Mouse (Mus musculus): Measurements from ENCODE around the gene Wdr35. TPM values are rescaled to one million over a fixed set of nuclear protein-coding genes. Genes with fewer than 3 reads are reported as not detected.
A peak's percentile ranks its signal among the peaks of the same experiment; 100 is the strongest.

The Wdr35 gene
- polyA plus RNA-seq, 1 experiment from 2014 or later, result 12.5 TPM

DNA sequence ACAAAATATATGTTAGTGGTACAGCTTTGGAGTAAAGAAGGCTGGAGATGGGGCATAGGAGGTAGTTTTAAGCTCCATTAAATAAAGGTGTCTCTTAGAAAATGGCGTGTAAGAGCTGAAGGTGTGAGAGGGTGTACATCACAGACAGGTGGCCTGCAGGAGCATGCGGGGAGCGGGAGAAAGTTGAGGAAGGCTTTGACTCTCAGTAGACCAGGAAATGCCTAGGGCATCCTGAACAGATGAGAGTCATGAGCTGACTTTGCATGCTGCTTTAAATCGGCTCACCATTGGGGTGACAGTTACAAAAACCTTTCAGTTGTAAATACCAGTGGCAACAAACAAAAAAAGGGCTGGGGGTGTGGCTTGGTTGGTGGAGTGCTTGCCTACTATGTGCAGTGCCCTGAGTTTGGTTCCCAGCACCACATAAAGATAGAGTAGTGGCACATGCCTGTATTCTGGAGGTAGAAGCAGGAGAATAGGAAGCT, 32.5 kb upstream of the Wdr35 start:
- H3K27me3 ChIP-seq (ENCODE audit: control insufficient read depth, insufficient read depth, low read length), result no peaks in the 10 kb centered on the region
- no peak overlapping the region for H3K9ac ChIP-seq (ENCODE audit: low read depth, low read length)
- peaks cover 16% of the 10 kb centered on the region for H3K36me3 ChIP-seq (ENCODE audit: control insufficient read depth, insufficient read depth, low read length)
- WGBS (ENCODE audit: insufficient replicate concordance), result 69% methylated on average over 4 of the region's 4 CpGs
- H3K4me3 ChIP-seq (ENCODE audit: low read depth, low read length), result no peak overlapping the region
- no peak overlapping the region for H3K4me2 ChIP-seq
- H3K9me3 ChIP-seq (replicated peaks; ENCODE audit: control insufficient read depth, low read length), result no peaks in the 10 kb centered on the region
- no peaks in the 10 kb centered on the region for H3K4me1 ChIP-seq (ENCODE audit: control insufficient read depth, insufficient read depth, low read length)
- no peak overlapping the region for H3K27ac ChIP-seq (ENCODE audit: low read depth, low read length)
- no peak for ATAC-seq (replicated peaks; ENCODE audit: insufficient number of reproducible peaks, low FRiP score, low TSS enrichment)

DNA sequence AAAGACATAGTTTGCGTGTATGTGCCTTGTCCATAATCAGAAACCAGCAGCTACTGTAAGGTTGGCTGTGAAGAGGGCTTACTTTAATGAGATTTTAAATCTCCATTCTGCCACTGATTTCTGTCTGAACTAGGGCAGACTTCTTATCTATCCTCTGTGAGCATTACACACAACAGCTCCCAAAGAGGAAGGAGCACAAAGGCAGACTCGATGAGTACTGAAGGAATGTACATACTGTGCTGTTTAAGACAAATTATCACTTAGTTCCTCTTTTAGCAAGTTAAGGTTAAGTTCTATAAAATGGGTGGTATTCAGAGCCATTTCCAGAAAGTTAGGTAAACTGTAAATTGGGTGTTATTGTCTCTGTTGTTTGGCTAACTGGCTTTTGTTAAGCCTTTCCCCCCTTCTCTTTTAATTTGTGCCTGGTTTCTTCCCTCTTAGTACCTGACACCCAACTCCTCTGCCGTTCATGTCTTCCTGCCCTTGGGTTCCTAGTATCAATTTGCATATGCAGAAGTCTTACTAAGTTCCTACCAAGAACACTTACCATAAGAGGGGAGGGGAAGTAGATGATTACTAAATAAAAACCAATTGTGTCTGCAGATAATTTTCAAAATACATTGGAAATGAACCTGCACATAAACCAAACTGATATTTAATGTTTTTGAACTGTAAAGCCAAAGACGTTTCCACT, 31.8 kb upstream of the Wdr35 start:
- Histone ChIP-seq H3K27me3 (ENCODE audit: control insufficient read depth, insufficient read depth, low read length) (no peaks in the 10 kb centered on the region), H3K4me3 (ENCODE audit: low read depth, low read length) (no peak overlapping the region), H3K4me2 (no peak overlapping the region), H3K9ac (ENCODE audit: low read depth, low read length) (no peak overlapping the region), H3K36me3 (ENCODE audit: control insufficient read depth, insufficient read depth, low read length) (peaks cover 13% of the 10 kb centered on the region), H3K27ac (ENCODE audit: low read depth, low read length) (no peak overlapping the region), H3K9me3 (replicated peaks; ENCODE audit: control insufficient read depth, low read length) (no peaks in the 10 kb centered on the region), H3K4me1 (ENCODE audit: control insufficient read depth, insufficient read depth, low read length) (no peaks in the 10 kb centered on the region)
- 47% methylated on average over 4 of the region's 4 CpGs for WGBS (ENCODE audit: insufficient replicate concordance)
- ATAC-seq (replicated peaks; ENCODE audit: insufficient number of reproducible peaks, low FRiP score, low TSS enrichment), result no peak

- ATAC-seq (replicated peaks; ENCODE audit: insufficient number of reproducible peaks, low FRiP score, low TSS enrichment), result no peak
- no peak overlapping the region for H3K9ac ChIP-seq (ENCODE audit: low read depth, low read length)
- H3K9me3 ChIP-seq (replicated peaks; ENCODE audit: control insufficient read depth, low read length), result no peaks in the 10 kb centered on the region
- peaks cover 9% of the 10 kb centered on the region; the same call in 1 of the 2 replicates for H3K27me3 ChIP-seq (ENCODE audit: control insufficient read depth, insufficient read depth, low read length)
- no peaks in the 10 kb centered on the region for H3K36me3 ChIP-seq (ENCODE audit: control insufficient read depth, insufficient read depth, low read length)
- peaks cover 6% of the 10 kb centered on the region; the same call in 1 of the 2 replicates for H3K4me1 ChIP-seq (ENCODE audit: control insufficient read depth, insufficient read depth, low read length)
- H3K27ac ChIP-seq (ENCODE audit: low read depth, low read length), result no peak overlapping the region
- H3K4me3 ChIP-seq (ENCODE audit: low read depth, low read length), result peak overlapping the region; percentile 53
- peak overlapping the region; percentile 99 for H3K4me2 ChIP-seq
- WGBS (ENCODE audit: insufficient replicate concordance), result 57% methylated on average over 9 of the region's 9 CpGs
Measured at GRCm38 (mm10) chr12:8947163-8947562, 26.5 kb upstream of the Wdr35 start.

DNA sequence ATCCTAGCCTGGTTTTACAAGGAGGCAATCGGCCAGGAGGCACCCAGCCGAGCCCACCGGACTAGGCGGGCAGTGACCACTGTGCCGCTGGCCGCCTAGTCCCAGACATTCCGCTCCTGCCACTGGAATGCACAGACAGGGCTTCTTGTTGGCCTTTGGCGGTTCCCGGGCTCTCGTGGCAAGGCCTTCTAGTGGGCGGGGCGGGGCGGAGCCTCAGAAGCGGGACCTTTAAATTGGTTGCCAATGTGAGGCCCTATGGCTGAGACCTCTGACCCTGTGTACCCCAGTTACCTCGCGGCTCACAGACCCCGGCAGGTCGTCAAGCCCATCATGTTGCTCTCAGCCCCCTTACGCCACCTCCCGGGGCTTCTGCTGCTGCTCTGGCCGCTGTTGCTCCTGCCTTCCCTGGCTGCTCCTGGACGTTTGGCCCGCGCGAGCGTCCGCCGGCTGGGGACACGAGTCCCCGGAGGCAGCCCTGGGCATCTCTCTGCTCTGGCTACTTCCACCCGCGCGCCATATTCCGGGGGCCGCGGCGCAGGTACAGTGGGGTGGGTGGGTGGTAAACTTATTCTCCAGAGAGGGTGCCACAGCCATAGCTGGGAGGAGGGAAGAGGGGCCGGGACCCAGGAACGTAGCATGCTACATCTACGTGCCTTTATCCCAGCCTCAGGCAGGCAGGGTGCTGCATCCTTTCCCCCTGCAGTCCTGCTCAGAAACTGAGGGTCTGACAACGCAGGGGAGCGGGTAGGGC, 25.8 kb upstream of the Wdr35 start, which contains the start of gene Matn3:
Matn3 (plus strand) TSS at position 216 of the 751 bp plus-strand sequence.
- Histone ChIP-seq H3K36me3 (ENCODE audit: control insufficient read depth, insufficient read depth, low read length) (no peaks in the 10 kb centered on the region), H3K4me3 (ENCODE audit: low read depth, low read length) (peak within 1 kb of the TSS; percentile 53), H3K4me1 (ENCODE audit: control insufficient read depth, insufficient read depth, low read length) (peaks cover 6% of the 10 kb centered on the region; the same call in 1 of the 2 replicates), H3K4me2 (peak within 1 kb of the TSS; percentile 99), H3K27ac (ENCODE audit: low read depth, low read length) (no peak within 1 kb of the TSS), H3K9me3 (replicated peaks; ENCODE audit: control insufficient read depth, low read length) (no peaks in the 10 kb centered on the region), H3K9ac (ENCODE audit: low read depth, low read length) (peak within 1 kb of the TSS; percentile 29), H3K27me3 (ENCODE audit: control insufficient read depth, insufficient read depth, low read length) (peaks cover 9% of the 10 kb centered on the region; the same call in 1 of the 2 replicates)
- WGBS (ENCODE audit: insufficient replicate concordance), result 1% methylated on average over 42 of the region's 42 CpGs
- peak; percentile 74 for ATAC-seq (replicated peaks; ENCODE audit: insufficient number of reproducible peaks, low FRiP score, low TSS enrichment)

- no peak overlapping the region for H3K4me2 ChIP-seq
- H3K4me1 ChIP-seq (ENCODE audit: control insufficient read depth, insufficient read depth, low read length), result peaks cover 3% of the 10 kb centered on the region; the same call in 1 of the 2 replicates
- H3K9me3 ChIP-seq (replicated peaks; ENCODE audit: control insufficient read depth, low read length), result no peaks in the 10 kb centered on the region
- ATAC-seq (replicated peaks; ENCODE audit: insufficient number of reproducible peaks, low FRiP score, low TSS enrichment), result no peak
- no peak overlapping the region for H3K27ac ChIP-seq (ENCODE audit: low read depth, low read length)
- H3K27me3 ChIP-seq (ENCODE audit: control insufficient read depth, insufficient read depth, low read length), result peaks cover 9% of the 10 kb centered on the region; the same call in 1 of the 2 replicates
- H3K4me3 ChIP-seq (ENCODE audit: low read depth, low read length), result no peak overlapping the region
- 72% methylated on average over 10 of the region's 10 CpGs for WGBS (ENCODE audit: insufficient replicate concordance)
- no peak overlapping the region for H3K9ac ChIP-seq (ENCODE audit: low read depth, low read length)
- no peaks in the 10 kb centered on the region for H3K36me3 ChIP-seq (ENCODE audit: control insufficient read depth, insufficient read depth, low read length)
Measured at GRCm38 (mm10) chr12:8953136-8953535, 20.6 kb upstream of the Wdr35 start.

GRCm38 (mm10) chr12:8954161-8954561, 19.5 kb upstream of the Wdr35 start:
- H3K4me1 ChIP-seq (ENCODE audit: control insufficient read depth, insufficient read depth, low read length), result no peaks in the 10 kb centered on the region
- 0 out of 2 replicates have a peak, but pooled peaks cover 2% of the 10 kb centered on the region for H3K27me3 ChIP-seq (ENCODE audit: control insufficient read depth, insufficient read depth, low read length)
- no peaks in the 10 kb centered on the region for H3K9me3 ChIP-seq (replicated peaks; ENCODE audit: control insufficient read depth, low read length)
- no peaks in the 10 kb centered on the region for H3K36me3 ChIP-seq (ENCODE audit: control insufficient read depth, insufficient read depth, low read length)
- no peak overlapping the region for H3K27ac ChIP-seq (ENCODE audit: low read depth, low read length)
- no peak overlapping the region for H3K4me3 ChIP-seq (ENCODE audit: low read depth, low read length)
- no peak overlapping the region for H3K4me2 ChIP-seq
- no peak overlapping the region for H3K9ac ChIP-seq (ENCODE audit: low read depth, low read length)
- 71% methylated on average over 9 of the region's 9 CpGs for WGBS (ENCODE audit: insufficient replicate concordance)
- ATAC-seq (replicated peaks; ENCODE audit: insufficient number of reproducible peaks, low FRiP score, low TSS enrichment), result no peak

GRCm38 (mm10) chr12:8961607-8962316, 11.9 kb upstream of the Wdr35 start:
- Histone ChIP-seq H3K36me3 (ENCODE audit: control insufficient read depth, insufficient read depth, low read length) (no peaks in the 10 kb centered on the region), H3K27me3 (ENCODE audit: control insufficient read depth, insufficient read depth, low read length) (no peaks in the 10 kb centered on the region), H3K27ac (ENCODE audit: low read depth, low read length) (no peak overlapping the region), H3K9ac (ENCODE audit: low read depth, low read length) (no peak overlapping the region), H3K4me1 (ENCODE audit: control insufficient read depth, insufficient read depth, low read length) (no peaks in the 10 kb centered on the region), H3K9me3 (replicated peaks; ENCODE audit: control insufficient read depth, low read length) (no peaks in the 10 kb centered on the region), H3K4me2 (no peak overlapping the region), H3K4me3 (ENCODE audit: low read depth, low read length) (no peak overlapping the region)
- 66% methylated on average over 9 of the region's 9 CpGs for WGBS (ENCODE audit: insufficient replicate concordance)
- ATAC-seq (replicated peaks; ENCODE audit: insufficient number of reproducible peaks, low FRiP score, low TSS enrichment), result no peak

- 10% methylated on average over 9 of the region's 9 CpGs for WGBS (ENCODE audit: insufficient replicate concordance)
- Histone ChIP-seq H3K9me3 (replicated peaks; ENCODE audit: control insufficient read depth, low read length) (no peaks in the 10 kb centered on the region), H3K27me3 (ENCODE audit: control insufficient read depth, insufficient read depth, low read length) (no peaks in the 10 kb centered on the region), H3K36me3 (ENCODE audit: control insufficient read depth, insufficient read depth, low read length) (no peaks in the 10 kb centered on the region), H3K4me1 (ENCODE audit: control insufficient read depth, insufficient read depth, low read length) (no peaks in the 10 kb centered on the region), H3K4me3 (ENCODE audit: low read depth, low read length) (no peak overlapping the region), H3K27ac (ENCODE audit: low read depth, low read length) (peak overlapping the region; percentile 2), H3K9ac (ENCODE audit: low read depth, low read length) (no peak overlapping the region), H3K4me2 (no peak overlapping the region)
- peak; percentile 79; the same call in 1 of the 2 replicates for ATAC-seq (replicated peaks; ENCODE audit: insufficient number of reproducible peaks, low FRiP score, low TSS enrichment)
Measured at GRCm38 (mm10) chr12:8969828-8970227, 3.9 kb upstream of the Wdr35 start.

Measured in heart, embryonic 11.5 days (tissue).